Mouse (Mus musculus): ENCODE data around the gene Plagl2. TPM values are rescaled to one million over a fixed set of nuclear protein-coding genes. Genes with fewer than 3 reads are reported as not detected.

Plagl2 gene
- polyA plus RNA-seq, 1 experiment from 2014 or later, result 15.5 TPM

DNA sequence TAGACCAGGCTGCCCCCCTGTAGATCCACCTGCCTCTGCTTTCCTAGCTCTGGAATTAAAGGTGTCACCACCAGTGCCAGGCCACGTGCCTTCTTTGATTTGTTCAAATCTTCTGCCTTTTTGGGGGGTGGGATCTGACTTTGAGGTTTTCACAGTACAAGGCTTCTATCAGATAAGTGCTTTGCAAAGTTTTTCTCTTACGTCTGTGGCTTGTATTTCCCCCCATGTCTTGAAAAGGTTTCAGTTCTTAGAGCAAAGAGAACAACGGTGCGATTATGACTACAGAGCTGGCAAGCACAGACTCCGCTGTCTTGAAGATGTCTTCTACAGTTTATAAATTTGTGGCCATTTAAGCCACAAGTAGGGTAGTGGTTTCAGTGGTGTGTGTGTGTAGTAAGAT lies 29.8 kb downstream of the Plagl2 start:
- H3K27me3 ChIP-seq, result no peaks in the 10 kb centered on the region
- no peak for ATAC-seq (ENCODE audit: low FRiP score)
- H3K4me1 ChIP-seq, result no peaks in the 10 kb centered on the region
- 92% methylated on average over 5 of the region's 5 CpGs for WGBS
- peaks cover 39% of the 10 kb centered on the region for H3K36me3 ChIP-seq
- no peak overlapping the region for H3K4me3 ChIP-seq
- no peak overlapping the region for H3K9ac ChIP-seq
- H3K4me2 ChIP-seq (replicated peaks), result no peak overlapping the region
- no peaks in the 10 kb centered on the region for H3K9me3 ChIP-seq (replicated peaks)
- no peak overlapping the region for H3K27ac ChIP-seq

- Histone ChIP-seq H3K9me3 (replicated peaks) (no peaks in the 10 kb centered on the region), H3K4me3 (no peak overlapping the region), H3K27me3 (no peaks in the 10 kb centered on the region), H3K9ac (no peak overlapping the region), H3K27ac (no peak overlapping the region), H3K4me1 (no peaks in the 10 kb centered on the region), H3K36me3 (peaks cover 61% of the 10 kb centered on the region), H3K4me2 (replicated peaks) (no peak overlapping the region)
- ATAC-seq (ENCODE audit: low FRiP score), result no peak
- 94% methylated on average over 5 of the region's 5 CpGs for WGBS
Measured at GRCm38 (mm10) chr2:153209286-153209685, 31.9 kb downstream of the Plagl2 start.

GRCm38 (mm10) chr2:153208149-153208548 lies 33.1 kb downstream of the Plagl2 start:
- Histone ChIP-seq H3K4me1 (no peaks in the 10 kb centered on the region), H3K9ac (no peak overlapping the region), H3K36me3 (peaks cover 70% of the 10 kb centered on the region), H3K4me2 (replicated peaks) (no peak overlapping the region), H3K27ac (no peak overlapping the region), H3K4me3 (no peak overlapping the region), H3K9me3 (replicated peaks) (no peaks in the 10 kb centered on the region), H3K27me3 (no peaks in the 10 kb centered on the region)
- 93% methylated on average over 2 of the region's 2 CpGs for WGBS
- no peak for ATAC-seq (ENCODE audit: low FRiP score)

GRCm38 (mm10) chr2:153202766-153203165 lies 38.5 kb downstream of the Plagl2 start:
- 78% methylated on average over 1 of the region's 1 CpGs for WGBS
- no peaks in the 10 kb centered on the region for H3K27me3 ChIP-seq
- no peaks in the 10 kb centered on the region for H3K9me3 ChIP-seq (replicated peaks)
- no peak overlapping the region for H3K27ac ChIP-seq
- H3K36me3 ChIP-seq, result peaks cover 82% of the 10 kb centered on the region
- H3K9ac ChIP-seq, result no peak overlapping the region
- no peak overlapping the region for H3K4me3 ChIP-seq
- ATAC-seq (ENCODE audit: low FRiP score), result no peak
- H3K4me2 ChIP-seq (replicated peaks), result no peak overlapping the region
- no peaks in the 10 kb centered on the region for H3K4me1 ChIP-seq

DNA sequence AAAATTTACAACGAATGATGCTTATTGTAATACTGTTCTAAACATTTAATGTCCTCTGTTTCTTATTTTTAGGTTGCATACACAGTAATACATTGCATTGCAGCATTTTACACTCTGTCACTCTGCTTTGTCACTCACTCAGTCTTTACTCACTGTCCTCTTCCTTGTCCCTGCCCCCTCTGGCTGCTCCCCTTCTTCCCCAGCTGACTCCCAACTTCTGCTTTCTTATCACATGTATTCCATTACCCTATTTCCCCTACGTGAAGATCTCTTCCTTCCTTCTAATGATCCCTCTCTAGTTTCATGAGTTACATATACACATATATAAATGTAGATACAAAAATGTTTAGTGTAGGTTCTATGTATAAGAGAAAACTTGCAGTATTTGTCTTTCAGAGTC lies 42.1 kb downstream of the Plagl2 start:
- H3K36me3 ChIP-seq, result peaks cover 77% of the 10 kb centered on the region
- no peak overlapping the region for H3K4me3 ChIP-seq
- no peaks in the 10 kb centered on the region for H3K9me3 ChIP-seq (replicated peaks)
- H3K27ac ChIP-seq, result no peak overlapping the region
- H3K27me3 ChIP-seq, result no peaks in the 10 kb centered on the region
- no peak for ATAC-seq (ENCODE audit: low FRiP score)
- no peak overlapping the region for H3K9ac ChIP-seq
- no peaks in the 10 kb centered on the region for H3K4me1 ChIP-seq
- 96% methylated on average over 2 of the region's 2 CpGs for WGBS
- no peak overlapping the region for H3K4me2 ChIP-seq (replicated peaks)

GRCm38 (mm10) chr2:153198485-153198884 lies 42.7 kb downstream of the Plagl2 start:
- WGBS, result 82% methylated on average over 5 of the region's 5 CpGs
- ATAC-seq (ENCODE audit: low FRiP score), result no peak
- Histone ChIP-seq H3K4me3 (no peak overlapping the region), H3K9me3 (replicated peaks) (no peaks in the 10 kb centered on the region), H3K9ac (no peak overlapping the region), H3K4me1 (no peaks in the 10 kb centered on the region), H3K36me3 (peaks cover 75% of the 10 kb centered on the region), H3K4me2 (replicated peaks) (no peak overlapping the region), H3K27me3 (no peaks in the 10 kb centered on the region), H3K27ac (no peak overlapping the region)

DNA sequence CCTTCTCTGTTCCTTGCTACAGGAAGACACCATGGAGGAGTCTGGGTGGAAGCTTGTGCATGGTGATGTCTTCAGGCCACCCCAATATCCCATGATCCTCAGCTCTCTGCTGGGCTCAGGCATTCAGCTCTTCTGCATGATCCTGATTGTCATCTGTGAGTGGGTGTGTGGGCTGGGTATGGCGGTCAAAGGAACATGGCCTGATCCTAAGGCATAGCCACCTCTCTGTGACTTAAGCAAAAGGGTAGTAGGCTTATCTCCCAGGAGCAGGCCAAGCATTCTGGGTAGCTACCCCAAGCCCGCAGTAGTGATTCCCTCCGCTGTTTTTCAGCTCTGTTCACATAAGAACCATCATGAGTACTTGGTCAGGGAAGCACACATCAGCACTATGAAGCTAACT lies 47.0 kb downstream of the Plagl2 start:
- Histone ChIP-seq H3K36me3 (peaks cover 87% of the 10 kb centered on the region), H3K4me3 (no peak overlapping the region), H3K27ac (no peak overlapping the region), H3K4me2 (replicated peaks) (no peak overlapping the region), H3K9ac (no peak overlapping the region), H3K9me3 (replicated peaks) (no peaks in the 10 kb centered on the region), H3K27me3 (no peaks in the 10 kb centered on the region), H3K4me1 (no peaks in the 10 kb centered on the region)
- 98% methylated on average over 3 of the region's 3 CpGs for WGBS
- no peak for ATAC-seq (ENCODE audit: low FRiP score)

- Histone ChIP-seq H3K27me3 (no peaks in the 10 kb centered on the region), H3K36me3 (peaks cover 93% of the 10 kb centered on the region), H3K9me3 (replicated peaks) (no peaks in the 10 kb centered on the region), H3K27ac (no peak overlapping the region), H3K4me3 (no peak overlapping the region), H3K4me2 (replicated peaks) (no peak overlapping the region), H3K4me1 (no peaks in the 10 kb centered on the region), H3K9ac (no peak overlapping the region)
- 88% methylated on average over 2 of the region's 2 CpGs for whole genome bisulfite sequencing
- no peak for ATAC-seq (ENCODE audit: low FRiP score)
Measured at GRCm38 (mm10) chr2:153191242-153191641, 50.0 kb downstream of the Plagl2 start.

DNA sequence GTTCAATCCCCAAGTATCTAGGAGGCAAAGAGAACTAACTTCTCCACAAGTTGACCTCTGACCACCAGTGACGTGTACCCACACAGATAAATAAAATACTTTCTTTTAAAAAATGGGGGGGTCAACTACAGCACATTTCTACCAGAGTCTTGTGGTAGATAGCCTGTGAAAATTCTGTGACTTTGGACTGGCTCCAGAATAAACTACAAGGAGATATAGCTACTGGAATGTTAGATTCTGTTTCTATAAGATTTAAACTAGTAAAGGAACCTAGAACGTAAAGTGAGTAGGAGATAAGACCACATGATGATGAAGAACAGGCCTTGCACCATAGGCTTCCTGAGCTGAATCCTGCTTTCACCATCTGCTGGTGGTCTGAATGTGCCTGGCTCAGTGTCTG lies 53.4 kb downstream of the Plagl2 start:
- no peaks in the 10 kb centered on the region for H3K4me1 ChIP-seq
- H3K4me3 ChIP-seq, result no peak overlapping the region
- no peak overlapping the region for H3K27ac ChIP-seq
- ATAC-seq (ENCODE audit: low FRiP score), result no peak
- 90% methylated on average over 2 of the region's 2 CpGs for WGBS
- no peaks in the 10 kb centered on the region for H3K9me3 ChIP-seq (replicated peaks)
- H3K4me2 ChIP-seq (replicated peaks), result no peak overlapping the region
- no peak overlapping the region for H3K9ac ChIP-seq
- no peaks in the 10 kb centered on the region for H3K27me3 ChIP-seq
- peaks cover 100% of the 10 kb centered on the region for H3K36me3 ChIP-seq

GRCm38 (mm10) chr2:153186176-153186591 lies 55.0 kb downstream of the Plagl2 start:
- 89% methylated on average over 2 of the region's 2 CpGs for WGBS
- H3K27me3 ChIP-seq, result no peaks in the 10 kb centered on the region
- H3K27ac ChIP-seq, result no peak overlapping the region
- H3K9me3 ChIP-seq (replicated peaks), result no peaks in the 10 kb centered on the region
- no peaks in the 10 kb centered on the region for H3K4me1 ChIP-seq
- no peak for ATAC-seq (ENCODE audit: low FRiP score)
- H3K36me3 ChIP-seq, result peaks cover 97% of the 10 kb centered on the region
- no peak overlapping the region for H3K4me2 ChIP-seq (replicated peaks)
- H3K4me3 ChIP-seq, result no peak overlapping the region
- no peak overlapping the region for H3K9ac ChIP-seq

- Histone ChIP-seq H3K27ac (no peak overlapping the region), H3K36me3 (peaks cover 49% of the 10 kb centered on the region), H3K27me3 (no peaks in the 10 kb centered on the region), H3K9me3 (replicated peaks) (no peaks in the 10 kb centered on the region), H3K9ac (no peak overlapping the region), H3K4me2 (replicated peaks) (no peak overlapping the region), H3K4me3 (no peak overlapping the region), H3K4me1 (no peaks in the 10 kb centered on the region)
- no peak for ATAC-seq (ENCODE audit: low FRiP score)
- 90% methylated on average over 3 of the region's 3 CpGs for WGBS
Measured at GRCm38 (mm10) chr2:153179961-153180360, 61.3 kb downstream of the Plagl2 start.

- Histone ChIP-seq H3K4me1 (no peaks in the 10 kb centered on the region), H3K27me3 (no peaks in the 10 kb centered on the region), H3K27ac (no peak overlapping the region), H3K9me3 (replicated peaks) (no peaks in the 10 kb centered on the region), H3K4me2 (replicated peaks) (no peak overlapping the region), H3K4me3 (no peak overlapping the region), H3K9ac (no peak overlapping the region), H3K36me3 (peaks cover 42% of the 10 kb centered on the region)
- ATAC-seq (ENCODE audit: low FRiP score), result no peak
- WGBS, result 87% methylated on average over 10 of the region's 10 CpGs
Measured at GRCm38 (mm10) chr2:153179126-153179860, 61.9 kb downstream of the Plagl2 start.
